Comparison of ENCODE assay signal across 8 mouse cellular contexts in genomic region chr11:77515637-77516552, GRCm38 (mm10). TPM values are rescaled to one million over a fixed set of nuclear protein-coding genes. Genes with fewer than 3 reads are reported as not detected.
DNase-seq lines count a peak whose midpoint lies in the region; ATAC-seq lines count a peak whose summit lies in the region.

Gene Trp53i13 (minus strand): TSS chr11:77515980.

- H3K27ac ChIP-seq in embryonic facial prominence, embryonic 14.5 days (replicated peaks; ENCODE audit: low read depth, low read length): no peak within 1 kb of the TSS
- no peak within 1 kb of the TSS for H3K27ac ChIP-seq in hindbrain, embryonic 15.5 days (replicated peaks)

- H3K4me1 ChIP-seq in embryonic facial prominence, embryonic 14.5 days (ENCODE audit: control insufficient read depth, insufficient read depth, low read length): peaks cover 34% of the 10 kb centered on the region
- H3K4me1 ChIP-seq in hindbrain, embryonic 15.5 days (replicated peaks): peaks cover 41% of the 10 kb centered on the region

- H3K4me2 ChIP-seq in embryonic facial prominence, embryonic 14.5 days (ENCODE audit: low read depth, low read length): peak within 1 kb of the TSS; percentile 97
- H3K4me2 ChIP-seq in hindbrain, embryonic 15.5 days: peak within 1 kb of the TSS; percentile 96

- peak; percentile 24 for DNase-seq in cerebellum, adult 9-10 months
- DNase-seq in cerebellum, postnatal 4 days (ENCODE audit: low spot score in 2 of 2): no peak
- DNase-seq in CD4-positive helper T cell, adult 2 months (ENCODE audit: low read depth, low spot score): peak; percentile 40
- DNase-seq in embryonic facial prominence, embryonic 14.5 days (ENCODE audit: low spot score): no peak
- DNase-seq in thymus, postnatal 4 days: peak; percentile 72
- DNase-seq in ovary, postnatal 10 days (ENCODE audit: low spot score): no peak

- peak within 1 kb of the TSS; percentile 74 for H3K4me3 ChIP-seq in embryonic facial prominence, embryonic 14.5 days (ENCODE audit: low read depth, low read length)
- peak within 1 kb of the TSS; percentile 52 for H3K4me3 ChIP-seq in hindbrain, embryonic 15.5 days

- H3K9ac ChIP-seq in embryonic facial prominence, embryonic 14.5 days (ENCODE audit: low read depth, low read length): peak within 1 kb of the TSS; percentile 61
- peak within 1 kb of the TSS; percentile 39 for H3K9ac ChIP-seq in hindbrain, embryonic 15.5 days

- peaks cover 28% of the 10 kb centered on the region for H3K27me3 ChIP-seq in embryonic facial prominence, embryonic 14.5 days (replicated peaks; ENCODE audit: control insufficient read depth, insufficient read depth, low read length)
- H3K27me3 ChIP-seq in hindbrain, embryonic 15.5 days: peaks cover 15% of the 10 kb centered on the region; the same call in 1 of the 2 replicates

- WGBS in embryonic facial prominence, embryonic 14.5 days: 9% methylated on average over 31 of the region's 39 CpGs
- 8% methylated on average over 39 of the region's 39 CpGs for WGBS in hindbrain, embryonic 15.5 days

- no peaks in the 10 kb centered on the region for H3K36me3 ChIP-seq in embryonic facial prominence, embryonic 14.5 days (ENCODE audit: control insufficient read depth, insufficient read depth, low read length)
- no peaks in the 10 kb centered on the region for H3K36me3 ChIP-seq in hindbrain, embryonic 15.5 days

- H3K9me3 ChIP-seq in embryonic facial prominence, embryonic 14.5 days (ENCODE audit: control insufficient read depth, low read length): no peaks in the 10 kb centered on the region
- H3K9me3 ChIP-seq in hindbrain, embryonic 15.5 days: no peaks in the 10 kb centered on the region

- no peak for ATAC-seq in embryonic facial prominence, embryonic 14.5 days (ENCODE audit: low read depth)
- ATAC-seq in hindbrain, embryonic 15.5 days (ENCODE audit: low FRiP score, low read depth): no peak
- 0 out of 2 replicates have a peak, but pooled peaks have one; percentile 1 for ATAC-seq in megakaryocyte, adult 5-6 weeks (ENCODE audit: poor library complexity, severe bottlenecking)

RNA-seq across cellular contexts. Expression of gene Trp53i13, which starts in this region (rescaled TPM):
- polyA plus RNA-seq in embryonic facial prominence, embryonic 14.5 days (2014; fragmentation: Nextera tagmentation; extraction: Ambion mirVana): 51.2 and 52.3 TPM in 2 replicates
- polyA plus RNA-seq in hindbrain, embryonic 15.5 days (2015; fragmentation: Nextera tagmentation; extraction: Ambion mirVana): 16.8 and 19.6 TPM in 2 replicates
- 6.2 and 6.5 TPM in 2 replicates for total RNA-seq in megakaryocyte, adult 5-6 weeks (2015)
- 5.0 and 5.8 TPM in 2 replicates for total RNA-seq in megakaryocyte, adult 5-6 weeks (2017)

Comparison
In these comparisons a context has a peak if more than half of its experiments do, and no peak if none do; other contexts are left out.
1. DNase-seq: peak in cerebellum, adult 9-10 months (single experiment), CD4-positive helper T cell, adult 2 months (single experiment) and thymus, postnatal 4 days (single experiment); none in cerebellum, postnatal 4 days (0 of 2), embryonic facial prominence, embryonic 14.5 days (single experiment) and ovary, postnatal 10 days (single experiment).